Mouse (Mus musculus) cerebellum, postnatal 36 days (tissue): ENCODE measurements around the gene Rbm18.

Experiments used
- DNase-seq, 2 experiments: peaks; one replicate each; pipeline ENCODE4 v3.0.0; 2021 to 2022; ENCODE audit warnings: mixed read lengths in 2 of 2

The Rbm18 gene

GRCm38 (mm10) chr2:36067132-36067531 is 69.4 kb downstream of the Rbm18 start:
- no peak for DNase-seq
